Mouse (Mus musculus): ENCODE results near the gene Ankrd44. TPM values are rescaled to one million over a fixed set of nuclear protein-coding genes. Genes with fewer than 3 reads are reported as not detected.

The Ankrd44 gene
- polyA plus RNA-seq (2021; fragmentation: Nextera tagmentation) = 4.3 and 5.1 TPM in 2 replicates
- long read RNA-seq, experiment 1, full-length matches to known transcripts = 2 of 7 reads
- long read RNA-seq, experiment 1, partial matches to known transcripts = 1 of 7 reads
- long read RNA-seq, experiment 1, other reads (novel, unspliced or antisense) = 4 of 7 reads
- long read RNA-seq, experiment 2, partial matches to known transcripts = 1 of 3 reads
- long read RNA-seq, experiment 2, other reads (novel, unspliced or antisense) = 0 of 3 reads

GRCm38 (mm10) chr1:54925971-54926771, at the start of gene Ankrd44:
Gene Ankrd44, minus strand, starts transcription at chr1:54926387.

Other genes starting within 250 kb of the Ankrd44 start
- gene Sf3b1, start 101.1 kb upstream of the Ankrd44 start, polyA plus RNA-seq (2021; fragmentation: Nextera tagmentation) = 70.2 and 104 TPM in 2 replicates
- gene Coq10b, start 126.4 kb upstream of the Ankrd44 start, polyA plus RNA-seq (2021; fragmentation: Nextera tagmentation) = 30.6 and 32.6 TPM in 2 replicates
- 413 and 446 TPM in 2 replicates for gene Hspe1, start 161.7 kb upstream of the Ankrd44 start, polyA plus RNA-seq (2021; fragmentation: Nextera tagmentation)
- gene Hspd1, start 161.9 kb upstream of the Ankrd44 start, polyA plus RNA-seq (2021; fragmentation: Nextera tagmentation) = 135 and 162 TPM in 2 replicates
- 67.0 and 96.1 TPM in 2 replicates for gene Mob4, start 204.8 kb upstream of the Ankrd44 start, polyA plus RNA-seq (2021; fragmentation: Nextera tagmentation)